8 mouse cellular contexts compared by ENCODE assay signal in the genomic region with DNA sequence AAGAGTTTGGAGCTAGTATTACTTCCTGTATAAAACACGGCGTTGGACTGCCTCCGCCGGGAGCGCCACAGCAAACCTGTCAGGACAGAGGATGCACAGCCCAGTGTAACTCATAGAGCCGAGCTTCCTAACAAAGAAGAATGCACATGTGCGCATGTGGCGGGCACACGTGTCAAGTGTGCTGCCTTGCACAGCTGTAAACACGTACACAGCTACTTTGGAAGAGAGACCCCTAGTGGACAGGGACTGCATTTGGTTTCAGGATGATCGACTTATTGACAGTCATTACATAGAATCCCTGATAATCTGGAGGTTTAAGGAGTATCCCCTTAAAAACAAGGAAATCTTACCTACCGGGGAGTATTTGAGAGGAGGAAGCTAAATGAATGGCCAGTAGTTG. TPM values are rescaled to one million over a fixed set of nuclear protein-coding genes. Genes with fewer than 3 reads are reported as not detected.
DNase-seq lines count a peak whose midpoint lies in the region; ATAC-seq and TF ChIP-seq lines count a peak whose summit lies in the region.
"Not testable (repeated sequence)": the region's sequence is repeated elsewhere in the genome, so short reads cannot be mapped to it uniquely, and the experiment has no call there.

No protein-coding gene starts in this region.

- peak; percentile 8 for TF ChIP-seq RAD21 in CH12.LX (IDR thresholded peaks at IDR 0.05; ENCODE audit: low read depth, low read length)

- H3K9ac ChIP-seq in CH12.LX (ENCODE audit: insufficient read depth, low read depth); intestine, embryonic 15.5 days: not testable (repeated sequence)

- WGBS in intestine, embryonic 15.5 days = 51% methylated on average over 7 of the region's 12 CpGs

- not testable (repeated sequence) for H3K4me3 ChIP-seq in CH12.LX (replicated peaks in 1 of 3; ENCODE audit: low read depth in 2 of 3, low read length in 2 of 3, poor library complexity in 1 of 3); embryonic fibroblast, embryonic 13.5 days (ENCODE audit: insufficient read depth, low read length); intestine, embryonic 15.5 days (replicated peaks)

- H3K4me2 ChIP-seq in CH12.LX (ENCODE audit: insufficient read depth, low read depth, poor library complexity, severe bottlenecking); intestine, embryonic 15.5 days (replicated peaks): not testable (repeated sequence)

- peak; percentile 42 for DNase-seq in CH12.LX (ENCODE audit: extremely low read depth)
- DNase-seq in brain, adult 2 months (ENCODE audit: low read depth, low spot score) = peak; percentile 61
- peak; percentile 30 for DNase-seq in heart, adult 8-10 months (ENCODE audit: low spot score)
- DNase-seq in left cerebral cortex, postnatal 14 days (ENCODE audit: low spot score in 2 of 2) = peak; percentile 23 to 39
- DNase-seq in right cerebral cortex, adult 18-20 months = peak; percentile 19

- peak; percentile 52 to 59; a peak in 3 of 4 replicates for TF ChIP-seq CTCF in CH12.LX (conservative IDR thresholded peaks at IDR 0.05 in 1 of 2, IDR thresholded peaks at IDR 0.05 in 1 of 2; ENCODE audit: low read depth in 2 of 2, low read length in 2 of 2)
- peak; percentile 20; the same call in 1 of the 2 replicates for TF ChIP-seq CTCF in embryonic fibroblast, embryonic 13.5 days (IDR thresholded peaks at IDR 0.05; ENCODE audit: borderline replicate concordance, insufficient read depth, low read length)

- not testable (repeated sequence) for TF ChIP-seq POLR2A in CH12.LX (IDR thresholded peaks at IDR 0.05; ENCODE audit: low read depth, low read length); embryonic fibroblast, embryonic 13.5 days (IDR thresholded peaks at IDR 0.05; ENCODE audit: low read depth, low read length)

- peaks cover 0 to 13% of the 10 kb centered on the region in 2 experiments; a peak in 2 of 4 replicates for H3K4me1 ChIP-seq in CH12.LX (ENCODE audit: control insufficient read depth in 1 of 2, insufficient read depth in 2 of 2)
- not testable (repeated sequence) for H3K4me1 ChIP-seq in embryonic fibroblast, embryonic 13.5 days (ENCODE audit: control insufficient read depth, insufficient read depth, low read length); intestine, embryonic 15.5 days (replicated peaks)

- in situ Hi-C loops in CH12.LX (cut with MboI; ENCODE audit: low pct_ligation_motif_present, low pct_unique_long_range_greater_than_20kb, low sequenced_read_pairs) = not testable (repeated sequence)

- not testable (repeated sequence) for TF ChIP-seq EP300 in CH12.LX (IDR thresholded peaks at IDR 0.05; ENCODE audit: low read length)

- not testable (repeated sequence) for H3K27me3 ChIP-seq in CH12.LX (replicated peaks); intestine, embryonic 15.5 days (replicated peaks)

- not testable (repeated sequence) for H3K79me2 ChIP-seq in CH12.LX (replicated peaks; ENCODE audit: control insufficient read depth, extremely low read depth, insufficient read depth, poor library complexity, severe bottlenecking)

- H3K27ac ChIP-seq in CH12.LX (ENCODE audit: insufficient read depth, low read depth); embryonic fibroblast, embryonic 13.5 days (ENCODE audit: insufficient read depth, low read length); intestine, embryonic 15.5 days: not testable (repeated sequence)

- H3K9me3 ChIP-seq in CH12.LX (replicated peaks; ENCODE audit: low read length); intestine, embryonic 15.5 days: not testable (repeated sequence)

- intact Hi-C loops in left cerebral cortex, postnatal 14 days (cut with DNase I) = not testable (repeated sequence)

- ATAC-seq in intestine, embryonic 15.5 days = peak; percentile 47; the same call in 1 of the 2 replicates
- ATAC-seq in megakaryocyte-erythroid progenitor cell, adult 5-6 weeks (replicated peaks; ENCODE audit: low FRiP score, low TSS enrichment, poor library complexity, severe bottlenecking) = peak; percentile 81

- dilution Hi-C loops in CH12.LX (cut with MboI; ENCODE audit: extremely low pct_ligation_motif_present, extremely low pct_unique_long_range_greater_than_20kb, low sequenced_read_pairs) = not testable (repeated sequence)

- peaks cover 10 to 47% of the 10 kb centered on the region in 2 experiments for H3K36me3 ChIP-seq in CH12.LX (replicated peaks in 1 of 2; ENCODE audit: control insufficient read depth in 1 of 2, insufficient read depth in 1 of 2, low read length in 1 of 2)
- peaks cover 43% of the 10 kb centered on the region for H3K36me3 ChIP-seq in intestine, embryonic 15.5 days

TF ChIP-seq in CH12.LX, 34 proteins besides CTCF, POLR2A, EP300 and RAD21:
- TF ChIP-seq SMC3 (IDR thresholded peaks at IDR 0.05; ENCODE audit: low read depth, low read length) (peak; percentile 25; the same call in 1 of the 2 replicates), BHLHE40 (IDR thresholded peaks at IDR 0.05; ENCODE audit: low read depth, low read length) (peak; percentile 64)

RNA-seq across cellular contexts. Expression of a gene that starts 15.3 kb away (rescaled TPM):
- total RNA-seq in CH12.LX (2012; rRNA removed) = 1.1 and 1.8 TPM in 2 replicates
- 0.66 and 0.82 TPM in 2 replicates for total RNA-seq in CH12.LX (2014; rRNA removed)
- polyA plus RNA-seq in CH12.LX (2012; ENCODE audit: insufficient read length, low read depth) = 3.8 and 4.5 TPM in 2 replicates
- polyA plus RNA-seq in embryonic fibroblast, embryonic 13.5 days (2011; ENCODE audit: insufficient read length, low read depth, missing spikeins) = 10.9 and 14.1 TPM in 2 replicates
- 1 to 10 TPM in 2 of 4 experiments, under 1 TPM in 2; 0.56 to 1.5 (median 1.1) TPM for total RNA-seq in heart, adult 8-10 months (2022)
- polyA plus RNA-seq in intestine, embryonic 15.5 days (2015; fragmentation: Nextera tagmentation; extraction: Ambion mirVana) = 16.1 and 17.1 TPM in 2 replicates
- total RNA-seq in left cerebral cortex, postnatal 14 days (2021) = 1 to 10 TPM in 1 of 2 experiments, under 1 TPM in 1; 0.35 to 1.1 TPM
- 8.9 and 14.3 TPM in 2 replicates for total RNA-seq in megakaryocyte-erythroid progenitor cell, adult 5-6 weeks (2014; fragmentation: Nextera tagmentation)
- total RNA-seq in megakaryocyte-erythroid progenitor cell, adult 5-6 weeks (2017) = 1.9 and 9.0 TPM in 2 replicates
